Comparison of ENCODE assay signal across 18 mouse cellular contexts in the genomic region with DNA sequence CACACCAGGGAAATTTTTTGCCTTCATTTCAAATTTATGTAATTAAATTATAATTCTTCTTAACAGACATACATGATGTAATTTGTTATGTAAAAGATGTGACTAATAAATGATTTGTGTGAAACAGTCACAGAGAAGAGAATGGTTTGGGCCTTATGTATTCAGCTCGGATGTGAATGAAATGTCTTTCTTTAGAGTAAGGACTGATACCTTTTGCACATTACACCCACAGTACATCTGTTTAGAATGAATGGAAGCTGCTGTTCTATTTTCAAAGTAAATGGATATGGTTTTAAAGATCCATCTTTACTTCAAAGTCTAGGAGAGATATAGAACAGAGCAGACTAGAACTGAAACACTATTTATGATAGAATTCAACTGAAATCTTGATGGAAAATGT.
"Had no signal": no experiment of that assay in that cellular context is flagged by ENCODE, and none has a peak within 500 bp of the region (broad histone marks: within the 10 kb centered on the region; RNA-seq: fewer than 3 reads in every experiment).

No protein-coding gene starts in this region.

- ATAC-seq: hindbrain, embryonic 16.5 days; inflammation-experienced regulatory T-cells, adult 6 months; intestine, embryonic 15.5 days; intestine, postnatal 0 days had no signal

- DNase-seq: gastrocnemius, adult 2 months; gastrocnemius, postnatal 10 days; gastrocnemius, postnatal 25 days; heart, adult 18-20 months; heart, postnatal 10 days; heart, postnatal 4 days; kidney, adult 18-20 months; kidney, adult 8-10 months; kidney, postnatal 10 days; kidney, postnatal 25 days; kidney, postnatal 4 days; layer of hippocampus, adult 9-11 months; liver; liver, embryonic 13.5 days had no signal
